Mouse (Mus musculus): ENCODE data around the gene Zbed5.

DNA sequence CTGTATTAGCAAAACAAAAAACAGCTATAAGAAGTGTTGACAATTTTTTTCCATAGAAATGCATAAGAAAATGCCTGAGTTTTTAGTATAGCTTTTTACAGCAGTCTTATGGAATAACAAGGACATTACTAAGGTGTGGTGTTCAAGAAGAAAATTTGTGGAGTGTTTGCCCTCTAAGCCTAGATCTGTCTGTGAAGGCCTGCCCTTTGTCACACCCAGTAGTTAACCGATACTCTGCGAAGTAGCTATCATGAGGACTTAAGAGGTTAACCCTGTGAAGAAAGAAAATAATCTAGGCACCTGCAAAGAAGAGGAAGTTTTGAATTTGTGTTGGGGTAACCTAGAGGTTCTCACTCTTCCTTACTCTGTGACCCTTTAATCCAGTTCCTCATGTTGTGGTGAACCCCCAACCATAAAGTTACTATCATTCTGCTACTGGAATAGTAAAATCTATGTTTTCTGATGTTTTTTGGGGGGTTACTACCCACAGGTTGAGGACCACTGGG is 52.1 kb downstream of the Zbed5 start:
- TF ChIP-seq EP300 (IDR thresholded peaks at IDR 0.05; ENCODE audit: low read length) (no peak), E2F4 (IDR thresholded peaks at IDR 0.05; ENCODE audit: insufficient replicate concordance, low read depth, low read length) (no peak), POLR2A (IDR thresholded peaks at IDR 0.05; ENCODE audit: low read depth, low read length) (no peak), USF2 (conservative IDR thresholded peaks at IDR 0.05; ENCODE audit: low read depth, low read length) (no peak), PAX5 (IDR thresholded peaks at IDR 0.05; ENCODE audit: low read length) (no peak)

Data from CH12.LX (cell line).